Mouse (Mus musculus): ENCODE results near the gene Spats2. TPM values are rescaled to one million over a fixed set of nuclear protein-coding genes. Genes with fewer than 3 reads are reported as not detected.

The Spats2 gene
- total RNA-seq, 1 experiment from 2014 or later = 18.5 TPM

DNA sequence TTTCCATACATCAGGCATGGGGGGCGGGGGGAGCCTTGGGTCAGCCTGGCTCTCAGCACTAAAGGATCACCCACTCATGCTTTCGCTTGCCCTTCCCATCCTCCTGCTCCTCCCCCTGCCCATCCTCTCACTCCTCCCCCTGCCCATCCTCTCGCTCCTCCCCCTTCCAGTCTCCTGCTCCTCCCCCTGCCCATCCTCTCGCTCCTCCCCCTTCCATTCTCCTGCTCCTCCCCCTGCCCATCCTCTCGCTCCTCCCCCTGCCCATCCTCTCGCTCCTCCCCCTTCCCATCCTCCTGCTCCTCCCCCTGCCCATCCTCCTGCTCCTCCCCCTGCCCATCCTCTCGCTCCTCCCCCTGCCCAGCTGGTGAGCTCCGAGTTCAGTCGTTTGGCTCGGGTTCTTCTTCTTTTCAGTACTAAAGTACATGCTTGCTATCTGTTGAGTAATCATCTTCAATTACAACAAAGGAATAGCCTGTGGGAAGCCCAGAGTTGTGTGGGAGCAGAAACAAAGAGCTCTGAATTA lies 134.1 kb downstream of the Spats2 start:
- DNase-seq = peak; percentile 94

DNA sequence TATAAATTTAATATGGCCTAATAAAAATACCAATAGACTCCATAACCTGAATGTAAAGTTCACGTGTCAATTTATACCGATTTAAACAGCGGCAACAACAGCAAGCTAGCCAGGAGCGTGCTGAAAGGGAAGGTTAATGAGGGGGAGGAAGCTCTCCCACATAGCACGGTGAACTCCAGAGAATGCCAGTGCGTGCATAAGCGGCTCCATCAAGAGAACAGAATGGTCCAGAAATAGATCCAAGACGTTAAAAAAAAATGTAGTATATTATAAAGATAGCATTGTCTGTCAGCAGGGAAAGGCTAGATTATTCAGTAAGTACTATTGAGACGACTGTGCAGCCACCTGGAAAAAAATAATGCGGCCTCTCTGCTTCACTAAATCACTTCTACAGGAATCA lies 137.0 kb downstream of the Spats2 start:
- no peak for DNase-seq

Small RNA genes lying within 50 kb of the gene (microRNA-seq; reads per million reads assigned to microRNA genes)
- 0 reads per million in 2 experiments for gene Mir6960

Other genes with a start within 250 kb of the Spats2 start
- 3.0 and 3.6 TPM in 2 replicates for gene Rhebl1, start 231.4 kb upstream of the Spats2 start, total RNA-seq (2021)
- gene Dhh, start 227.4 kb upstream of the Spats2 start, total RNA-seq (2021) = 1.9 and 3.5 TPM in 2 replicates
- gene Lmbr1l, start 207.7 kb upstream of the Spats2 start, total RNA-seq (2021) = 21.4 and 26.3 TPM in 2 replicates
- 337 and 342 TPM in 2 replicates for gene Tuba1b, start 191.4 kb upstream of the Spats2 start, total RNA-seq (2021)
- not detected in 2 replicates for gene Gm49450, start 172.4 kb upstream of the Spats2 start, total RNA-seq (2021)
- gene Tuba1a, start 172.2 kb upstream of the Spats2 start, total RNA-seq (2021) = 124 and 185 TPM in 2 replicates
- gene Tuba1c, start 96.0 kb upstream of the Spats2 start, total RNA-seq (2021) = 200 and 223 TPM in 2 replicates
- 6.5 and 25.2 TPM in 2 replicates for gene Prph, start 70.7 kb upstream of the Spats2 start, total RNA-seq (2021)
- gene Troap, start 51.3 kb upstream of the Spats2 start, total RNA-seq (2021) = 6.3 and 6.9 TPM in 2 replicates
- not detected in 2 replicates for gene C1ql4, start 38.1 kb upstream of the Spats2 start, total RNA-seq (2021)
- 7.1 and 13.9 TPM in 2 replicates for gene Dnajc22, start 32.7 kb upstream of the Spats2 start, total RNA-seq (2021)
- 1.1 and 1.8 TPM in 2 replicates for gene Kcnh3, start 98.9 kb downstream of the Spats2 start, total RNA-seq (2021)
- gene Mcrs1, start 126.0 kb downstream of the Spats2 start, total RNA-seq (2021) = 41.4 and 41.9 TPM in 2 replicates
- gene Prpf40b, start 169.2 kb downstream of the Spats2 start, total RNA-seq (2021) = 44.8 and 46.5 TPM in 2 replicates
- gene Fam186b, start 170.0 kb downstream of the Spats2 start, total RNA-seq (2021) = 2.0 and 2.8 TPM in 2 replicates
- gene Fmnl3, start 244.6 kb downstream of the Spats2 start, total RNA-seq (2021) = 21.3 and 31.3 TPM in 2 replicates

Data from adrenal gland, postnatal 14 days (tissue).